Mouse (Mus musculus) megakaryocyte, embryonic 14.5 days (primary cell): ENCODE measurements around the gene Ccdc83.

Experiments used
- FLI1 ChIP-seq: IDR thresholded peaks from 2 replicates; pipeline ENCODE4 v1.6.1; 2012; ENCODE audit warnings: low read length, inconsistent platforms, mixed read lengths
- GATA1 ChIP-seq: IDR thresholded peaks from 3 replicates; pipeline ENCODE4 v1.6.1; 2012; ENCODE audit warnings: mixed read lengths, low read length, inconsistent platforms, borderline replicate concordance

DNA sequence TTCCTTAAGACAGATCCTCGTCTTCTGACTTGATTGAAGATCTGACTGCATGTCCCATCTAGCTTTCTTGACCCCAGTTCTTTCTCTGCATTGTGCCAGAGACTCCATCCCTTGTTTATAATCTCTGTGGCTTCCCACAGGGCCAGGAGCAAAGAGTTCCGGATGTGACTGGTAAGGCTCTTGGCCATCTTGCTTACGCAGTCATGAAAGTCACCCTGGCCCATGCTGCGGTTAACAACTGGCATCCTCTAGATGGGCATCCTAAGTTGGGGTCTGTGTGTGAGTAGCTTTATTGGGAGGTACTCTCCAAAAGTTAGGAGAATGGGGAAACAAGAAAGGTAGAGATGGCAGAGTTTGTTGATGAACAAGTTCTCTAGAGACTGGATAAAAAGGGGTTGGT is 13.6 kb upstream of the Ccdc83 start:
- TF ChIP-seq GATA1 (no peak), FLI1 (no peak)
